Mouse (Mus musculus): ENCODE measurements around the gene Dact3.

GRCm38 (mm10) chr7:16919395-16920149 lies 44.5 kb downstream of the Dact3 start:
- no peak for TF ChIP-seq POLR2A (IDR thresholded peaks at IDR 0.05; ENCODE audit: low read depth, low read length)
- TF ChIP-seq CTCF (IDR thresholded peaks at IDR 0.05; ENCODE audit: extremely low read depth, insufficient read depth, insufficient read length, insufficient replicate concordance) = no peak

Data from spleen, adult 2 months (tissue).